In genomic region chr10:96342476-96342875, GRCm38 (mm10) we compare ENCODE assay signal across 25 mouse cellular contexts.
DNase-seq lines count a peak whose midpoint lies in the region; ATAC-seq and TF ChIP-seq lines count a peak whose summit lies in the region.
"Had no signal": no experiment of that assay in that cellular context is flagged by ENCODE, and none has a peak within 500 bp of the region (broad histone marks: within the 10 kb centered on the region; RNA-seq: fewer than 3 reads in every experiment).

No protein-coding gene starts in this region.

- no peak overlapping the region for H3K9ac ChIP-seq in heart, embryonic 12.5 days
- no peak overlapping the region for H3K9ac ChIP-seq in kidney, postnatal 0 days (ENCODE audit: low read depth, low read length)
- H3K9ac ChIP-seq: forebrain, postnatal 0 days; heart, embryonic 15.5 days; intestine, embryonic 15.5 days; limb, embryonic 13.5 days; liver, embryonic 12.5 days; midbrain, embryonic 13.5 days had no signal

- 68% methylated on average over 3 of the region's 3 CpGs for WGBS in heart, embryonic 12.5 days
- 44% methylated on average over 3 of the region's 3 CpGs for WGBS in kidney, postnatal 0 days

- no peak for TF ChIP-seq CTCF in kidney, postnatal 0 days (IDR thresholded peaks at IDR 0.05; ENCODE audit: low read depth)

- H3K4me1 ChIP-seq in heart, embryonic 12.5 days (replicated peaks): no peaks in the 10 kb centered on the region
- H3K4me1 ChIP-seq in kidney, postnatal 0 days (replicated peaks; ENCODE audit: insufficient read depth, low read length): no peaks in the 10 kb centered on the region
- H3K4me1 ChIP-seq: embryonic facial prominence, embryonic 10.5 days; heart, embryonic 15.5 days; intestine, embryonic 15.5 days; limb, embryonic 13.5 days; liver, embryonic 12.5 days had no signal

- no peaks in the 10 kb centered on the region for H3K27me3 ChIP-seq in heart, embryonic 12.5 days (replicated peaks)
- H3K27me3 ChIP-seq in kidney, postnatal 0 days (ENCODE audit: insufficient read depth, low read length): no peaks in the 10 kb centered on the region
- H3K27me3 ChIP-seq: heart, embryonic 15.5 days; intestine, embryonic 15.5 days; limb, embryonic 13.5 days; liver, embryonic 12.5 days; midbrain, embryonic 13.5 days had no signal

- peak; percentile 64 for DNase-seq in heart, adult 11 months
- DNase-seq in kidney, postnatal 0 days (ENCODE audit: low spot score): peak; percentile 67
- DNase-seq in kidney, postnatal 36 days: no peak
- peak; percentile 11 for DNase-seq in CD4-positive, CD25-positive, alpha-beta regulatory T cell, adult 2 months (ENCODE audit: low read depth, low spot score)
- DNase-seq in lung, postnatal 25 days (ENCODE audit: low spot score): peak; percentile 60
- no peak for DNase-seq in retina, embryonic 14.5 days (ENCODE audit: low spot score)
- DNase-seq: adrenal gland, adult 2 months; cerebellum, adult 11-12 months; cerebellum, postnatal 10 days; forebrain, postnatal 0 days; gastrocnemius, postnatal 14 days; heart, adult 18-20 months; kidney, postnatal 4 days; right cerebral cortex, postnatal 25 days; spleen, adult 18-20 months; thymus, postnatal 36 days had no signal

- no peak overlapping the region for H3K4me3 ChIP-seq in heart, embryonic 12.5 days
- no peak overlapping the region for H3K4me3 ChIP-seq in kidney, postnatal 0 days (replicated peaks; ENCODE audit: low read depth, low read length)
- H3K4me3 ChIP-seq: embryonic facial prominence, embryonic 10.5 days; heart, embryonic 15.5 days; intestine, embryonic 15.5 days; limb, embryonic 13.5 days; liver, embryonic 12.5 days; megakaryocyte, embryonic 14.5 days; midbrain, embryonic 13.5 days had no signal

- ATAC-seq in heart, embryonic 12.5 days (ENCODE audit: insufficient number of reproducible peaks, low FRiP score): no peak
- ATAC-seq in kidney, postnatal 0 days (replicated peaks; ENCODE audit: low FRiP score, low read depth): 0 out of 2 replicates have a peak, but pooled peaks have one; percentile 21
- ATAC-seq: forebrain, postnatal 0 days; hindbrain, embryonic 16.5 days; intestine, embryonic 15.5 days; liver, embryonic 12.5 days; midbrain, embryonic 13.5 days had no signal

- H3K36me3 ChIP-seq in heart, embryonic 12.5 days: no peaks in the 10 kb centered on the region
- no peaks in the 10 kb centered on the region for H3K36me3 ChIP-seq in kidney, postnatal 0 days (ENCODE audit: insufficient read depth, low read length)
- H3K36me3 ChIP-seq: embryonic facial prominence, embryonic 10.5 days; heart, embryonic 15.5 days; intestine, embryonic 15.5 days; limb, embryonic 13.5 days; liver, embryonic 12.5 days; midbrain, embryonic 13.5 days had no signal

- H3K9me3 ChIP-seq in heart, embryonic 12.5 days (replicated peaks): no peaks in the 10 kb centered on the region
- no peaks in the 10 kb centered on the region for H3K9me3 ChIP-seq in kidney, postnatal 0 days (replicated peaks; ENCODE audit: low read length)
- H3K9me3 ChIP-seq: embryonic facial prominence, embryonic 10.5 days; heart, embryonic 15.5 days; intestine, embryonic 15.5 days; limb, embryonic 13.5 days; liver, embryonic 12.5 days; midbrain, embryonic 13.5 days had no signal

- no peak overlapping the region for H3K4me2 ChIP-seq in heart, embryonic 12.5 days
- no peak overlapping the region for H3K4me2 ChIP-seq in kidney, postnatal 0 days (ENCODE audit: low read length)
- H3K4me2 ChIP-seq: heart, embryonic 15.5 days; intestine, embryonic 15.5 days; limb, embryonic 13.5 days; liver, embryonic 12.5 days; midbrain, embryonic 13.5 days had no signal

- no peak overlapping the region for H3K27ac ChIP-seq in heart, embryonic 12.5 days (ENCODE audit: poor library complexity, severe bottlenecking)
- no peak overlapping the region for H3K27ac ChIP-seq in kidney, postnatal 0 days
- H3K27ac ChIP-seq: embryonic facial prominence, embryonic 10.5 days; heart, embryonic 15.5 days; intestine, embryonic 15.5 days; limb, embryonic 13.5 days; liver, embryonic 12.5 days; midbrain, embryonic 13.5 days had no signal

Comparison
In these comparisons a context has a peak if more than half of its experiments do, and no peak if none do; other contexts are left out.
1. DNase-seq: peak in heart, adult 11 months (single experiment), kidney, postnatal 0 days (single experiment), CD4-positive, CD25-positive, alpha-beta regulatory T cell, adult 2 months (single experiment) and lung, postnatal 25 days (single experiment); none in kidney, postnatal 36 days (0 of 2) and retina, embryonic 14.5 days (single experiment).